Mouse (Mus musculus): Measurements from ENCODE around the gene Atad5.

Gene Atad5

GRCm38 (mm10) chr11:80088917-80089816 is at the start of gene Atad5:
Atad5 (plus strand) TSS chr11:80089400.
- peak; percentile 94 to 97 for DNase-seq

GRCm38 (mm10) chr11:80042615-80043418 is 46.4 kb upstream of the Atad5 start:
- DNase-seq, result peak in 1 of 2 experiments; percentile 38

DNA sequence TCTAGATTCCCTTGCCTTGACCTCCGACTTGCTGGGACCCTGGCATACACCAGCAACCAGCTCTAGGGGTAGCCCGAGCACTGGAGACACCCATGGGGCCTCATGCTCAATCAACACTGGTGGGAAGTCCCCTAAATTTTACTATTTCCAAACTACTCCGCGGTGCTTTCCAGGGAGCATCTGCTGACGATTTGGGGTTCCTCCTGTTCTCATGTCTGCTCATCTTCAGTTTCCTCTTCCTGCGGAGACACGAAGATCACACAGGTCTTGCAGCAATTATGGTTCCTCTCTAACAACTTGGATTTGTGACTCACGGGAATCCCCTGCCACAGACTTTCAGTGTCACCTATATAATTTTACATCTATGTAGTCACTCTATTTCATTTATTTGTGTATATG is 45.8 kb upstream of the Atad5 start:
- DNase-seq, result no peak

GRCm38 (mm10) chr11:80046856-80047255 is 42.3 kb upstream of the Atad5 start:
- no peak for DNase-seq

- DNase-seq, result no peak
Measured at GRCm38 (mm10) chr11:80050088-80050487, 39.1 kb upstream of the Atad5 start.

DNA sequence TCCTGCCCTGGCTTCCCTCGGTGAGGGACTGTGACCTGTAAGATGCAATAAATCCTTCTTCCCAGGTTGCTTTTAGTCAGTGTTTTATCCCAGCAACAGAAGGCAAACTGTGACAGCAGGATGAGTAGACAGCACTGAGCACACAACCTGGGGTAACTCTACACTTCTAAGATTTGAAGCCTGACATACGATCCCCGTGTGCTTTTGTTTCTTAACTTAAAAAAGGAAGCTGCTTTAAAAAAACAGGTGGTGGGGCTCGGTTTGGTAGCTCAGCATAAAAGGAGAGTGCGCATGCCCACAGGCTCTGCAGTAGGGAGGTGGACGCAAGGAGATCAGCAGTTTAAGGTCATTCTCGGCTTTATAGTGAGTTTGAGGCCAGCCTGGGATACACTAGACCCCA is 36.7 kb upstream of the Atad5 start:
- no peak for DNase-seq

GRCm38 (mm10) chr11:80053171-80053570 is 36.0 kb upstream of the Atad5 start:
- no peak for DNase-seq

- DNase-seq, result no peak
Measured at GRCm38 (mm10) chr11:80054659-80055058, 34.5 kb upstream of the Atad5 start.

- no peak for DNase-seq
Measured at GRCm38 (mm10) chr11:80056141-80056540, 33.1 kb upstream of the Atad5 start.

DNA sequence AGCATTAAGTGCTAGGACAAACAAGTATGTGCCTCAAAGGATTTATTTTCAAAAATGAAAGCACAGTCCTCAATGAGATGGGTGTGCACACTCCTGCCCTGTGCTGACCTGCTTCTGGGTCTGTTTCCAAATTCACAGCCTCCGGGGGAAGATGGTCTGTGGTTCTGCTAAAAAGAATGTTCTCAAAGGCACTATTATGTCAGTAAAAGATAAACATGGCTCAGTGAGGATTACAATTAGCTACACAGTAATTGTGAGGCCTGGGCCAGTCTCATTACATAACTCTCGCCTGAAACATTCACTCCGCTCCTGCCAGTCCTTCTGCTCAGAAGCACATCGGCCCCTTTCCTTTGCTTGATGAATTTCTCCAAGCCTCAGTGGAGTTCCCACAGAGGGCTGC is 27.0 kb upstream of the Atad5 start:
- peak in 1 of 2 experiments; percentile 12 for DNase-seq

DNA sequence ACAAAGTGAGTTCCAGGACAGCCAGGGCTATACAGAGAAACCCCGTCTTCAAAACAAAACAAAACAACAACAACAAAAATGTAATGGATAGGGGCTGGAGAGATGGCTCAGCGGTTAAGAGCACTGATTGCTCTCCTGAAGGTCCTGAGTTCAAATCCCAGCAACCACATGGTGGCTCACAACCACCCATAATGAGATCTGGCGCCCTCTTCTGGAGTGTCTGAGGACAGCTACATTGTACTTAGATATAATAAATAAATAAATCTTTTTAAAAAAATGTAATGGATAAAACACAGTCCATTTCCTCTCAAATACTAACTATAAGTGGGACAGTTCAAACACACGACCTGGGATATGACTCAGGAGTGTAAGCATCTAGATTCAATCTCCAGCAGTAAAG is 22.8 kb upstream of the Atad5 start:
- DNase-seq, result peak in 1 of 2 experiments; percentile 35

DNA sequence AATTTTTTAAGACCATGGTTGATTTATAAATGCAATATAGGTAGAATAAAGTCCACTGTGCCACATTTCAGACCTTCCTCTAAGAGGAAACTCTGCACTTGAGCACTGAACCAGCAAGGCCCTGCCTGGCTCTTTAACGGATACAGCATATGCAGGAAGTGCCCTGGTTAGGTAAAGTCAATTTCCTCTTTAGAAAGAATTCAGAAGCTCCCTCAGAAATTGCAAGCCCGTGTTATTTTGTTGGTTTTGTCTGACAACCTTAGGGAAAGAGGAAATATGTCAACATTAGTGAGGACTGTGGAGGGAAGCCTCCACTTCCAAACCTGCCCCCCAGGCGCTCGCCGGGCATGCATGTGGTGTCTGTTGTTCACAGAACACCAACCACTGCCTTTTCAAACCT is 21.6 kb upstream of the Atad5 start:
- no peak for DNase-seq

GRCm38 (mm10) chr11:80069815-80070214 is 19.4 kb upstream of the Atad5 start:
- no peak for DNase-seq

GRCm38 (mm10) chr11:80071039-80071438 is 18.2 kb upstream of the Atad5 start:
- DNase-seq, result no peak

GRCm38 (mm10) chr11:80072365-80072764 is 16.8 kb upstream of the Atad5 start:
- no peak for DNase-seq

- no peak for DNase-seq
Measured at GRCm38 (mm10) chr11:80075608-80076277, 13.5 kb upstream of the Atad5 start.

DNA sequence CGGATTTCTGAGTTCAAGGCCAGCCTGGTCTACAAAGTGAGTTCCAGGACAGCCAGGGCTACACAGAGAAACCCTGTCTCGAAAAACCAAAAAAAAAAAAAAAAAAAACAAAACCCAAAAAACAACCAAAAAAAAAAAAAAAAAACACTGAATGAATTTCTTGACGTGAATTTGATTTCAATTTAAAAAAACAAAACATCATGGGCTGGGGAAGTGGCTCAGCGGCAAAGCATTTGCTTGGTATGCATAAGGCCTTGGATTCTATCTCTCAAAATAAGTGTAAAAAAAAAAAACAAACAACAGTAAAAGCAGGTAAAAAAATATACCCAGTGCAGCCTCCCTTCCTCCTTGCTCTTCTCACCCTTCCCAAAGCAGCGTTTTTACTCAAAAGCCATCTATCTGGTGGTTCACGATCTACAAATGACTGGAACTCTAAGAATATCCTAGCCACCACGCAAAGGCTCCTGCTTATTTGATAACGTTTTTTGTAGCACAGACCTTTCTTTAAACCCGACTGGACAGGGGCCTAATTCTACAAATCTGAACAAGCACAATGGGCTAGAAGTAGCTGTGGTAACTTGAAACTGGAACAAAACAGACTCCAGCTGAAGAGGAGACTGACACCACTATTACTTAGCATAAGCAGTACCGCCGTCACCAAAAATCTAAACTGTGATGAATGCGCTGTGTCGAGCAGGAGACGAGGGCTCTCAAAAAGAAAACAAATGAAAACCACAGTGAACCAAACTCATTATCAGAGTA is 11.2 kb upstream of the Atad5 start:
- no peak for DNase-seq

DNA sequence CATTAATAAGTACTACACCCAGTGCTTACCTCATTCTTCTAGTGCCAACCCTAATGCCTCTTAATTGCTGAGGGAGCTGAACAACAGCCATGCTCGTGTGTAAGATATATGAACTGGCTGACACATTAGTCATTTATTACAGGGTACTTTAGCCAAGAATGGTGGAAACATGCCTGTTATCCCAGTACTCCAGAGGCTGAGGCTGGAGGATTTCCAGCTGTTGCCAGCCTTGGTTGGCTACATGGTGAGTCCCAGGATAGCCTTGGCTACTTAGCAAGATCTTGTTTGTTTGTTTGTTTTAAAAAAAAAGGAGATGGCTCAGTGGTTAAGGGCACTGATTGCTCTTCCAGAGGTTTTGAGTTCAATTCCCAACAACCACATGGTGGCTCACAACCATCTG is 10.4 kb upstream of the Atad5 start:
- no peak for DNase-seq

GRCm38 (mm10) chr11:80079751-80080150 is 9.4 kb upstream of the Atad5 start:
- DNase-seq, result no peak

DNA sequence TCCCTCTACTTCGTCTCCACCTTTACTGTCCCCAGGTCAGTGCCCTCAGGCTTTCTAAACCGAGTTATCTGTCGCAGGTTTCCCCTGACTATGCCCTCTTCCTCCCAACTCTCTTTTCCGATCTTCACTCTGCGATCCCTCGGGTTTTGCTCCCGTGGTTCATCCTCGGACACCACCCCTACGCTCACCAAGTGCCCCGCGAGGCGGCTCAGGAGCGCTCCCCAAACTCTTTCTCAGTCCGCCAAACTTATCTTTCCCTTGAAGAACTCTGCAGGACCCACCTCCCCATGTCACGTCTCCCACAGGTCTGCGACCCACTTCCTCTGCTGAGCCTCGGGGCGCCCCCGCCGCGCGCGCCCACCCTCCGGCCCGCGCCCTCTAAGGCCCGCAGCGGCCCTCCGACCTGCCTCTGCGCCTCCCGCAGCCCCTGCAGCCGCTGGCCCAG is 8.8 kb upstream of the Atad5 start:
- DNase-seq, result no peak

DNA sequence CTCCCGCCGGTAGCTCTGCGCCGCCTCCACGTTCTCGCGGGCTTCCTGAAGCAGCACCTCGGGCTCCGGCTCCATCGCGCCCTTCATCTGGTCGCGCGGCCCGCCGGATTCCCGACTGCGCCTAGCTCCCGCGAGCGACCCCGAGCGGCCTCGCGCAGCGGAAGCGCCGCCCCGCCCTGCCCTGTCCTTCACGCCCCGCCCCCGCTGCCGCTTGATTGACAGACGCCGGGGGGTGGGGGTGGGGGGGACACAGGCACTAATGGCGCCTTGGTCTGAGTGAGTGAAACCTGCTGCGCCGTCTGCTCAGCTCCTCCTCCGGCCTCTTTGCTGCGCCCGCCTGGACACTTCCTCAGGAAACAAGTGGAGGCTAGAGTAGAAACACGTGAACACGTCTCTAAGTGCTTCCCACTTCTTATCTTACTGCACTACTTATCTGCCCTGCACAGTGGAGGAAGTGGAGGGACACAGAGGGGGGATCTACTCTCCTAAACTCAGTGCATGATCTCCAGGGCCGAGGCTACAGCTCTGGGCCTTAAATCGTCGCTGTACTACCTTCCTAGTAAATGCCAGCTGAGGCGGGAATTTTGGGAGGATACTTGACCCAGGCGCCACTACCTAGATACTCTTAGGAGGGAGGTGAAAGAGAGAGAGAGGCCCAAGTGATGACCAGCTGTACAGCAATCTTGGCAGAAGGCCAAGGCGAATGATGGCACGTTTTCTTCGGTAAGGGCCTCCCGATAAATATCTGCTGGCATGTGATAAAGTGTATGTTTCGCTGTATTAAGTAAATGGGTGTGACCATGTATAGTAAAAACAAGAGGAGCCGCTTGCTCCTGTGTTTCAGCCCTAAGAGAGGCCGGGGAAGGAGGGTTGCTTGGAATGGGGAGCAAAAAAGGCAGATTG is 8.1 kb upstream of the Atad5 start, which contains the start of gene Crlf3:
Crlf3 (minus strand) TSS at position 166 of the 903 bp plus-strand sequence.
- peak; percentile 94 to 98 for DNase-seq

Data from cerebellum, postnatal 25 days (tissue).